Mouse (Mus musculus): ENCODE results near the gene Zfp800.

Zfp800 gene

GRCm38 (mm10) chr6:28396051-28396852 lies 1.6 kb downstream of the Zfp800 start:
- DNase-seq (ENCODE audit: low spot score): no peak

GRCm38 (mm10) chr6:28389038-28389437 lies 8.8 kb downstream of the Zfp800 start:
- no peak for DNase-seq (ENCODE audit: low spot score)

GRCm38 (mm10) chr6:28385169-28385568 lies 12.6 kb downstream of the Zfp800 start:
- no peak for DNase-seq (ENCODE audit: low spot score)

- no peak for DNase-seq (ENCODE audit: low spot score)
These were observed 15.8 kb downstream of the Zfp800 start for GRCm38 (mm10) chr6:28381983-28382382.

GRCm38 (mm10) chr6:28369966-28370683 lies 27.7 kb downstream of the Zfp800 start:
- DNase-seq (ENCODE audit: low spot score): no peak

GRCm38 (mm10) chr6:28367575-28367974 lies 30.2 kb downstream of the Zfp800 start:
- no peak for DNase-seq (ENCODE audit: low spot score)

GRCm38 (mm10) chr6:28351066-28351465 lies 46.7 kb downstream of the Zfp800 start:
- no peak for DNase-seq (ENCODE audit: low spot score)

- DNase-seq (ENCODE audit: low spot score): no peak
These were observed 52.1 kb downstream of the Zfp800 start for GRCm38 (mm10) chr6:28345677-28346076.

- DNase-seq (ENCODE audit: low spot score): no peak
These were observed 52.6 kb downstream of the Zfp800 start for GRCm38 (mm10) chr6:28345181-28345580.

GRCm38 (mm10) chr6:28342863-28343262 lies 54.9 kb downstream of the Zfp800 start:
- no peak for DNase-seq (ENCODE audit: low spot score)

GRCm38 (mm10) chr6:28341174-28341573 lies 56.6 kb downstream of the Zfp800 start:
- no peak for DNase-seq (ENCODE audit: low spot score)

GRCm38 (mm10) chr6:28339410-28339809 lies 58.4 kb downstream of the Zfp800 start:
- DNase-seq (ENCODE audit: low spot score): no peak

- no peak for DNase-seq (ENCODE audit: low spot score)
These were observed 64.1 kb downstream of the Zfp800 start for GRCm38 (mm10) chr6:28333696-28334095.

- DNase-seq (ENCODE audit: low spot score): no peak
These were observed 65.3 kb downstream of the Zfp800 start for GRCm38 (mm10) chr6:28332546-28332945.

GRCm38 (mm10) chr6:28329815-28330214 lies 68.0 kb downstream of the Zfp800 start:
- no peak for DNase-seq (ENCODE audit: low spot score)

- no peak for DNase-seq (ENCODE audit: low spot score)
These were observed 68.7 kb downstream of the Zfp800 start for GRCm38 (mm10) chr6:28329002-28329596.

GRCm38 (mm10) chr6:28326720-28327119 lies 71.1 kb downstream of the Zfp800 start:
- no peak for DNase-seq (ENCODE audit: low spot score)

GRCm38 (mm10) chr6:28322399-28322798 lies 75.4 kb downstream of the Zfp800 start:
- DNase-seq (ENCODE audit: low spot score): no peak

- no peak for DNase-seq (ENCODE audit: low spot score)
These were observed 78.0 kb downstream of the Zfp800 start for GRCm38 (mm10) chr6:28319648-28320270.

- no peak for DNase-seq (ENCODE audit: low spot score)
These were observed 78.8 kb downstream of the Zfp800 start for GRCm38 (mm10) chr6:28318820-28319573.

GRCm38 (mm10) chr6:28315208-28315607 lies 82.6 kb downstream of the Zfp800 start:
- no peak for DNase-seq (ENCODE audit: low spot score)

GRCm38 (mm10) chr6:28312067-28312466 lies 85.7 kb downstream of the Zfp800 start:
- no peak for DNase-seq (ENCODE audit: low spot score)
